Mouse (Mus musculus): ENCODE data around the gene Pgm2l1.

DNA sequence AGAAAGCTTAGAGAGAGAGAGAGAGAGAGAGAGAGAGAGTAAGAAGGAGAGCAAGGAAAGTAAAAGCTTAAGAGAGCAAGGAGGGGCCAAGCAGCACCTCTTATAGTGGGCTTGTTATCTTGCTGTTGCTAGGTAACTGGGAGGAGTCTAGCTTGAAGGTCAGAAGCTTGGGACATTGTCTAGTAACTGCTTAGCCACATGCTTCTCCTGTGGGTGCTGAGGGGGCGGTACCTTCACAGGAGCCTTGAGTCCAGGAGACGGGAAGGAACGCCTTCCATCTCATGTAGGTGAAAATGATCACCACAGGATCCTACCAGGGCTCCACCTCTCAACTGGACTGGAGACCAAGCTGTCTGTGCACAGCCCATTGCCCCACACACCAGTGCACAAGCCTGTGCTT, 74.2 kb downstream of the Pgm2l1 start:
- TF ChIP-seq EP300 (IDR thresholded peaks at IDR 0.05; ENCODE audit: low read depth) (no peak), CTCF (IDR thresholded peaks at IDR 0.05; ENCODE audit: low read depth) (no peak)
